Mouse (Mus musculus): Measurements from ENCODE around the gene Traf4. TPM values are rescaled to one million over a fixed set of nuclear protein-coding genes. Genes with fewer than 3 reads are reported as not detected.
"Not testable (repeated sequence)": the region's sequence is repeated elsewhere in the genome, so short reads cannot be mapped to it uniquely, and the experiment has no call there.

Traf4 gene
- total and polyA plus RNA-seq, 3 experiments = 34.4 to 42.0 TPM; not detected in 1

GRCm38 (mm10) chr11:78136132-78136531 lies 29.3 kb downstream of the Traf4 start:
- Histone ChIP-seq H3K4me3 (ENCODE audit: control insufficient read depth in 1 of 2, insufficient read depth in 1 of 2, low read depth in 2 of 2, low read length in 2 of 2) (no peak overlapping the region), H3K27ac (ENCODE audit: control insufficient read depth, low read depth, low read length) (peak overlapping the region; percentile 31; the same call in 1 of the 2 replicates), H3K9me3 (replicated peaks; ENCODE audit: insufficient read depth, low read length) (no peaks in the 10 kb centered on the region), H3K4me1 (ENCODE audit: control insufficient read depth in 1 of 2, insufficient read depth in 2 of 2, low read length in 2 of 2) (peaks cover 38 to 42% of the 10 kb centered on the region in 2 experiments), H3K9ac (ENCODE audit: control insufficient read depth, low read depth, low read length, poor library complexity, severe bottlenecking) (no peak overlapping the region), H3K36me3 (ENCODE audit: control insufficient read depth in 1 of 2, insufficient read depth in 2 of 2, low read length in 2 of 2) (peaks cover 0 to 41% of the 10 kb centered on the region in 2 experiments; a peak in 2 of 4 replicates), H3K79me2 (ENCODE audit: control insufficient read depth, insufficient read depth, low read length, poor library complexity) (no peaks in the 10 kb centered on the region; the same call in 1 of the 2 replicates), H3K27me3 (ENCODE audit: control insufficient read depth in 1 of 2, insufficient read depth in 2 of 2, low read length in 2 of 2) (no peaks in the 10 kb centered on the region)
- peak; percentile 89 for TF ChIP-seq ZNF384 (IDR thresholded peaks at IDR 0.05; ENCODE audit: low read depth, low read length)
- no peak for TF ChIP-seq ZMIZ1 (IDR thresholded peaks at IDR 0.05; ENCODE audit: low read depth, low read length)
- TF ChIP-seq SMC3 (IDR thresholded peaks at IDR 0.05; ENCODE audit: low read depth, low read length) = no peak; the same call in 1 of the 2 replicates
- TF ChIP-seq JUND (IDR thresholded peaks at IDR 0.05; ENCODE audit: low read depth, low read length) = no peak
- peak; percentile 68 for TF ChIP-seq TAL1 (IDR thresholded peaks at IDR 0.05; ENCODE audit: low read length)
- TF ChIP-seq EP300 (IDR thresholded peaks at IDR 0.05; ENCODE audit: low read depth in 1 of 2, low read length in 2 of 2) = peak; percentile 84 to 89
- TF ChIP-seq MAX (IDR thresholded peaks at IDR 0.05; ENCODE audit: low read length) = peak; percentile 54; the same call in 1 of the 2 replicates
- no peak for TF ChIP-seq MAFK (IDR thresholded peaks at IDR 0.05; ENCODE audit: borderline replicate concordance, low read depth, low read length)
- no peak for TF ChIP-seq POLR2AphosphoS5 (IDR thresholded peaks at IDR 0.05; ENCODE audit: borderline replicate concordance, low read depth, low read length)
- peak; percentile 48; the same call in 1 of the 2 replicates for TF ChIP-seq MXI1 (IDR thresholded peaks at IDR 0.05; ENCODE audit: low read depth, low read length)
- peak; percentile 94 for TF ChIP-seq ETS1 (IDR thresholded peaks at IDR 0.05; ENCODE audit: low read depth, low read length)
- TF ChIP-seq MYC (IDR thresholded peaks at IDR 0.05; ENCODE audit: low read depth, low read length) = 0 out of 2 replicates have a peak, but pooled peaks have one; percentile 52
- TF ChIP-seq TCF12 (IDR thresholded peaks at IDR 0.05; ENCODE audit: low read depth, low read length) = peak; percentile 91
- peak; percentile 81 for TF ChIP-seq GATA1 (IDR thresholded peaks at IDR 0.05; ENCODE audit: low read depth, low read length)
- TF ChIP-seq SIN3A (IDR thresholded peaks at IDR 0.05; ENCODE audit: low read length) = peak; percentile 66
- DNase-seq (ENCODE audit: low read depth, low spot score) = peak; percentile 82

- H3K9ac ChIP-seq (ENCODE audit: control insufficient read depth, low read depth, low read length, poor library complexity, severe bottlenecking); H3K4me3 ChIP-seq (ENCODE audit: control insufficient read depth in 1 of 2, insufficient read depth in 1 of 2, low read depth in 2 of 2, low read length in 2 of 2); H3K27me3 ChIP-seq (ENCODE audit: control insufficient read depth in 1 of 2, insufficient read depth in 2 of 2, low read length in 2 of 2); H3K79me2 ChIP-seq (ENCODE audit: control insufficient read depth, insufficient read depth, low read length, poor library complexity); DNase-seq (ENCODE audit: low read depth, low spot score); H3K27ac ChIP-seq (ENCODE audit: control insufficient read depth, low read depth, low read length); H3K9me3 ChIP-seq (replicated peaks; ENCODE audit: insufficient read depth, low read length): not testable (repeated sequence)
- Histone ChIP-seq H3K4me1 (ENCODE audit: control insufficient read depth in 1 of 2, insufficient read depth in 2 of 2, low read length in 2 of 2) (peaks cover 32 to 41% of the 10 kb centered on the region in 2 experiments), H3K36me3 (ENCODE audit: control insufficient read depth in 1 of 2, insufficient read depth in 2 of 2, low read length in 2 of 2) (peaks cover 0 to 34% of the 10 kb centered on the region in 2 experiments; a peak in 2 of 4 replicates)
These were observed 30.1 kb downstream of the Traf4 start for GRCm38 (mm10) chr11:78135314-78135713.

GRCm38 (mm10) chr11:78134344-78134743 lies 31.0 kb downstream of the Traf4 start:
- Histone ChIP-seq H3K4me3 (ENCODE audit: control insufficient read depth in 1 of 2, insufficient read depth in 1 of 2, low read depth in 2 of 2, low read length in 2 of 2) (no peak overlapping the region), H3K27ac (ENCODE audit: control insufficient read depth, low read depth, low read length) (no peak overlapping the region), H3K79me2 (ENCODE audit: control insufficient read depth, insufficient read depth, low read length, poor library complexity) (no peaks in the 10 kb centered on the region), H3K9ac (ENCODE audit: control insufficient read depth, low read depth, low read length, poor library complexity, severe bottlenecking) (no peak overlapping the region), H3K27me3 (ENCODE audit: control insufficient read depth in 1 of 2, insufficient read depth in 2 of 2, low read length in 2 of 2) (no peaks in the 10 kb centered on the region), H3K36me3 (ENCODE audit: control insufficient read depth in 1 of 2, insufficient read depth in 2 of 2, low read length in 2 of 2) (peaks cover 0 to 38% of the 10 kb centered on the region in 2 experiments; a peak in 2 of 4 replicates), H3K9me3 (replicated peaks; ENCODE audit: insufficient read depth, low read length) (no peaks in the 10 kb centered on the region), H3K4me1 (ENCODE audit: control insufficient read depth in 1 of 2, insufficient read depth in 2 of 2, low read length in 2 of 2) (peaks cover 35 to 44% of the 10 kb centered on the region in 2 experiments)
- no peak; the same call in 1 of the 2 replicates for TF ChIP-seq ELF1 (IDR thresholded peaks at IDR 0.05; ENCODE audit: low read depth, low read length)
- no peak for TF ChIP-seq TCF12 (IDR thresholded peaks at IDR 0.05; ENCODE audit: low read depth, low read length)
- TF ChIP-seq ETS1 (IDR thresholded peaks at IDR 0.05; ENCODE audit: low read depth, low read length) = no peak
- TF ChIP-seq USF2 (IDR thresholded peaks at IDR 0.05; ENCODE audit: borderline replicate concordance in 1 of 2, insufficient read depth in 1 of 2, low read depth in 1 of 2, low read length in 2 of 2) = no peak
- no peak for TF ChIP-seq SIN3A (IDR thresholded peaks at IDR 0.05; ENCODE audit: low read length)
- TF ChIP-seq ZC3H11A (IDR thresholded peaks at IDR 0.05; ENCODE audit: low read depth, low read length) = peak; percentile 13; the same call in 1 of the 2 replicates
- DNase-seq (ENCODE audit: low read depth, low spot score) = no peak
